Mouse (Mus musculus): ENCODE measurements at regions not wholly inside any gene's neighbourhood (a gene's known extent, or its start where the extent isn't known, plus 50 kb on each side); places are given as distances from the start of the nearest gene placed in this dataset.

- TF ChIP-seq POLR2A (IDR thresholded peaks at IDR 0.05; ENCODE audit: control insufficient read depth, extremely low read depth, insufficient read depth, low read length, poor library complexity) (no peak), CTCF (IDR thresholded peaks at IDR 0.05; ENCODE audit: borderline replicate concordance, control insufficient read depth, extremely low read depth, insufficient read depth, low read length, poor library complexity) (no peak)
- no peak for DNase-seq
- Histone ChIP-seq H3K27me3 (ENCODE audit: control insufficient read depth, insufficient read depth, low read length) (no peaks in the 10 kb centered on the region), H3K36me3 (ENCODE audit: control insufficient read depth, insufficient read depth, low read length) (no peaks in the 10 kb centered on the region), H3K27ac (ENCODE audit: control insufficient read depth, insufficient read depth, low read length) (no peak overlapping the region), H3K4me1 (replicated peaks; ENCODE audit: control insufficient read depth, insufficient read depth, low read length) (no peaks in the 10 kb centered on the region), H3K4me3 (ENCODE audit: control insufficient read depth, insufficient read depth, low read length) (no peak overlapping the region)
- WGBS, result 89% methylated on average over 13 of the region's 13 CpGs
Measured at GRCm38 (mm10) chr5:99801791-99802450, 73.1 kb upstream of the Rasgef1b start.

GRCm38 (mm10) chr5:99826861-99827260, 79.2 kb upstream of the Vamp9 start:
- Histone ChIP-seq H3K4me1 (replicated peaks; ENCODE audit: control insufficient read depth, insufficient read depth, low read length) (peaks cover 8% of the 10 kb centered on the region), H3K27ac (ENCODE audit: control insufficient read depth, insufficient read depth, low read length) (no peak overlapping the region), H3K4me3 (ENCODE audit: control insufficient read depth, insufficient read depth, low read length) (no peak overlapping the region), H3K27me3 (ENCODE audit: control insufficient read depth, insufficient read depth, low read length) (no peaks in the 10 kb centered on the region), H3K36me3 (ENCODE audit: control insufficient read depth, insufficient read depth, low read length) (no peaks in the 10 kb centered on the region)
- DNase-seq, result no peak
- TF ChIP-seq POLR2A (IDR thresholded peaks at IDR 0.05; ENCODE audit: control insufficient read depth, extremely low read depth, insufficient read depth, low read length, poor library complexity) (no peak), CTCF (IDR thresholded peaks at IDR 0.05; ENCODE audit: borderline replicate concordance, control insufficient read depth, extremely low read depth, insufficient read depth, low read length, poor library complexity) (no peak)
- WGBS, result 89% methylated on average over 6 of the region's 6 CpGs

- H3K4me3 ChIP-seq (ENCODE audit: control insufficient read depth, insufficient read depth, low read length), result no peak overlapping the region
- TF ChIP-seq CTCF (IDR thresholded peaks at IDR 0.05; ENCODE audit: borderline replicate concordance, control insufficient read depth, extremely low read depth, insufficient read depth, low read length, poor library complexity) (no peak), POLR2A (IDR thresholded peaks at IDR 0.05; ENCODE audit: control insufficient read depth, extremely low read depth, insufficient read depth, low read length, poor library complexity) (no peak)
- 12% methylated on average over 7 of the region's 7 CpGs for WGBS
- H3K27me3 ChIP-seq (ENCODE audit: control insufficient read depth, insufficient read depth, low read length), result no peaks in the 10 kb centered on the region
- H3K4me1 ChIP-seq (replicated peaks; ENCODE audit: control insufficient read depth, insufficient read depth, low read length), result peaks cover 8% of the 10 kb centered on the region
- no peaks in the 10 kb centered on the region for H3K36me3 ChIP-seq (ENCODE audit: control insufficient read depth, insufficient read depth, low read length)
- DNase-seq, result peak; percentile 26
- peak overlapping the region; percentile 44; the same call in 1 of the 2 replicates for H3K27ac ChIP-seq (ENCODE audit: control insufficient read depth, insufficient read depth, low read length)
Measured at GRCm38 (mm10) chr5:99828516-99828915, 77.5 kb upstream of the Vamp9 start.

GRCm38 (mm10) chr5:99838236-99838775, 67.7 kb upstream of the Vamp9 start:
- H3K27me3 ChIP-seq (ENCODE audit: control insufficient read depth, insufficient read depth, low read length), result no peaks in the 10 kb centered on the region
- no peaks in the 10 kb centered on the region for H3K36me3 ChIP-seq (ENCODE audit: control insufficient read depth, insufficient read depth, low read length)
- WGBS, result 81% methylated on average over 6 of the region's 6 CpGs
- no peaks in the 10 kb centered on the region for H3K4me1 ChIP-seq (replicated peaks; ENCODE audit: control insufficient read depth, insufficient read depth, low read length)
- TF ChIP-seq POLR2A (IDR thresholded peaks at IDR 0.05; ENCODE audit: control insufficient read depth, extremely low read depth, insufficient read depth, low read length, poor library complexity), result no peak
- no peak overlapping the region for H3K4me3 ChIP-seq (ENCODE audit: control insufficient read depth, insufficient read depth, low read length)
- DNase-seq, result no peak
- H3K27ac ChIP-seq (ENCODE audit: control insufficient read depth, insufficient read depth, low read length), result no peak overlapping the region

GRCm38 (mm10) chr5:99839661-99840060, 66.4 kb upstream of the Vamp9 start:
- Histone ChIP-seq H3K4me1 (replicated peaks; ENCODE audit: control insufficient read depth, insufficient read depth, low read length) (no peaks in the 10 kb centered on the region), H3K27ac (ENCODE audit: control insufficient read depth, insufficient read depth, low read length) (no peak overlapping the region), H3K27me3 (ENCODE audit: control insufficient read depth, insufficient read depth, low read length) (no peaks in the 10 kb centered on the region), H3K36me3 (ENCODE audit: control insufficient read depth, insufficient read depth, low read length) (no peaks in the 10 kb centered on the region), H3K4me3 (ENCODE audit: control insufficient read depth, insufficient read depth, low read length) (no peak overlapping the region)
- TF ChIP-seq CTCF (IDR thresholded peaks at IDR 0.05; ENCODE audit: borderline replicate concordance, control insufficient read depth, extremely low read depth, insufficient read depth, low read length, poor library complexity) (no peak), POLR2A (IDR thresholded peaks at IDR 0.05; ENCODE audit: control insufficient read depth, extremely low read depth, insufficient read depth, low read length, poor library complexity) (no peak)
- WGBS, result 95% methylated on average over 11 of the region's 11 CpGs
- DNase-seq, result no peak

- DNase-seq, result no peak
- no peak for TF ChIP-seq POLR2A (IDR thresholded peaks at IDR 0.05; ENCODE audit: control insufficient read depth, extremely low read depth, insufficient read depth, low read length, poor library complexity)
- no peak for TF ChIP-seq CTCF (IDR thresholded peaks at IDR 0.05; ENCODE audit: borderline replicate concordance, control insufficient read depth, extremely low read depth, insufficient read depth, low read length, poor library complexity)
- Histone ChIP-seq H3K27ac (ENCODE audit: control insufficient read depth, insufficient read depth, low read length) (no peak overlapping the region), H3K4me1 (replicated peaks; ENCODE audit: control insufficient read depth, insufficient read depth, low read length) (no peaks in the 10 kb centered on the region), H3K36me3 (ENCODE audit: control insufficient read depth, insufficient read depth, low read length) (no peaks in the 10 kb centered on the region), H3K27me3 (ENCODE audit: control insufficient read depth, insufficient read depth, low read length) (no peaks in the 10 kb centered on the region), H3K4me3 (ENCODE audit: control insufficient read depth, insufficient read depth, low read length) (no peak overlapping the region)
- WGBS, result 86% methylated on average over 9 of the region's 9 CpGs
Measured at GRCm38 (mm10) chr5:99840884-99841283, 65.2 kb upstream of the Vamp9 start.

Data from thymus, adult 2 months (tissue).